Mouse (Mus musculus) lung, postnatal 25 days (tissue): ENCODE measurements around the gene Cdh7.
"Not testable (repeated sequence)": the region's sequence is repeated elsewhere in the genome, so short reads cannot be mapped to it uniquely, and the experiment has no call there.

Experiments used
- DNase-seq: peaks from one replicate; pipeline ENCODE4 v3.0.0; 2022; ENCODE audit warnings: low spot score

The Cdh7 gene

GRCm38 (mm10) chr1:109982064-109982808 is at the start of gene Cdh7:
Cdh7 (plus strand) TSS chr1:109982431.
- no peak for DNase-seq

GRCm38 (mm10) chr1:109932674-109933073 is 49.6 kb upstream of the Cdh7 start:
- no peak for DNase-seq

- no peak for DNase-seq
Measured at GRCm38 (mm10) chr1:109948571-109948970, 33.7 kb upstream of the Cdh7 start.

- DNase-seq: no peak
Measured at GRCm38 (mm10) chr1:109971721-109972425, 10.4 kb upstream of the Cdh7 start.

GRCm38 (mm10) chr1:109972426-109973015 is 9.7 kb upstream of the Cdh7 start:
- no peak for DNase-seq

- DNase-seq: no peak
Measured at GRCm38 (mm10) chr1:109982809-109983536, 742 bp downstream of the Cdh7 start.

- DNase-seq: no peak
Measured at GRCm38 (mm10) chr1:109983537-109983912, 1.3 kb downstream of the Cdh7 start.

GRCm38 (mm10) chr1:109984776-109985175 is 2.5 kb downstream of the Cdh7 start:
- DNase-seq: no peak

- no peak for DNase-seq
Measured at GRCm38 (mm10) chr1:109985468-109985867, 3.2 kb downstream of the Cdh7 start.

GRCm38 (mm10) chr1:109989541-109989940 is 7.3 kb downstream of the Cdh7 start:
- no peak for DNase-seq

GRCm38 (mm10) chr1:109993906-109994305 is 11.7 kb downstream of the Cdh7 start:
- DNase-seq: peak; percentile 3

- DNase-seq: no peak
Measured at GRCm38 (mm10) chr1:110004451-110004850, 22.2 kb downstream of the Cdh7 start.

GRCm38 (mm10) chr1:110005038-110005437 is 22.8 kb downstream of the Cdh7 start:
- no peak for DNase-seq

- DNase-seq: no peak
Measured at GRCm38 (mm10) chr1:110012153-110012552, 29.9 kb downstream of the Cdh7 start.

- no peak for DNase-seq
Measured at GRCm38 (mm10) chr1:110056317-110056716, 74.1 kb downstream of the Cdh7 start.

GRCm38 (mm10) chr1:110067405-110067804 is 85.2 kb downstream of the Cdh7 start:
- no peak for DNase-seq

GRCm38 (mm10) chr1:110078471-110078870 is 96.2 kb downstream of the Cdh7 start:
- DNase-seq: no peak

GRCm38 (mm10) chr1:110118071-110118470 is 135.8 kb downstream of the Cdh7 start:
- no peak for DNase-seq

- DNase-seq: no peak
Measured at GRCm38 (mm10) chr1:110118862-110119261, 136.6 kb downstream of the Cdh7 start.

GRCm38 (mm10) chr1:110171459-110171858 is 189.2 kb downstream of the Cdh7 start:
- DNase-seq: not testable (repeated sequence)
